Mouse (Mus musculus) limb, embryonic 12.5 days (tissue): Measurements from ENCODE around the gene Wdr38. TPM values are rescaled to one million over a fixed set of nuclear protein-coding genes. Genes with fewer than 3 reads are reported as not detected.
A peak's percentile ranks its signal among the peaks of the same experiment; 100 is the strongest.

Experiments
- ATAC-seq: fragments of 200-750 bp; cut with Nextera tagmentation; 2 replicates; pipeline ENCODE4 v1.8.0; 2017; ENCODE audit warnings: low read depth, moderate TSS enrichment; ENCODE audit not compliant: insufficient number of reproducible peaks, insufficient read depth, low FRiP score, low TSS enrichment
- H3K27ac ChIP-seq: fragments of 300-500 bp; sonication (generic); 2 replicates; pipeline ENCODE4 v1.5.1; 2016; ENCODE audit warnings: mild to moderate bottlenecking, moderate library complexity
- H3K27me3 ChIP-seq: fragments of 300-500 bp; sonication (generic); 2 replicates; pipeline ENCODE4 v1.6.1; 2016; ENCODE audit warnings: mild to moderate bottlenecking, moderate library complexity
- H3K36me3 ChIP-seq: fragments of 300-500 bp; sonication (generic); 2 replicates; pipeline ENCODE4 v1.6.1; 2016; ENCODE audit warnings: mild to moderate bottlenecking, moderate library complexity
- H3K4me1 ChIP-seq: fragments of 300-500 bp; sonication (generic); replicated peaks from 2 replicates; pipeline ENCODE4 v1.6.1; 2016
- H3K4me2 ChIP-seq: fragments of 300-500 bp; sonication (generic); 2 replicates; pipeline ENCODE4 v1.6.1; 2016; ENCODE audit warnings: mild to moderate bottlenecking, moderate library complexity
- H3K4me3 ChIP-seq: fragments of 300-500 bp; sonication (generic); replicated peaks from 2 replicates; pipeline ENCODE4 v1.5.1; 2016; ENCODE audit warnings: mild to moderate bottlenecking
- H3K9ac ChIP-seq: fragments of 300-500 bp; sonication (generic); replicated peaks from 2 replicates; pipeline ENCODE4 v1.6.1; 2016; ENCODE audit warnings: mild to moderate bottlenecking, moderate library complexity
- H3K9me3 ChIP-seq: fragments of 300-500 bp; sonication (generic); 2 replicates; pipeline ENCODE4 v1.6.1; 2016; ENCODE audit warnings: mild to moderate bottlenecking, moderate library complexity
- WGBS: fragments of 180-500 bp; shearing (Covaris S2); methylation state at CpG from one replicate; pipeline ENCODE4 v1.1.7; 2016; 5-methylcytosine and 5-hydroxymethylcytosine counted together
- polyA plus RNA-seq: library from polyadenylated mRNA; unstranded; fragments of >200 nt; fragmentation: Nextera tagmentation; extraction: Ambion mirVana; gene quantifications from 2 replicates; pipeline ENCODE4 v1.2.1, GENCODE M21; 2016

Gene Wdr38
- 1.4 and 1.8 TPM in 2 replicates for polyA plus RNA-seq

- Histone ChIP-seq H3K9ac (peak within 1 kb of the TSS; percentile 46), H3K4me3 (peak within 1 kb of the TSS; percentile 39), H3K27ac (peak within 1 kb of the TSS; percentile 41; the same call in 1 of the 2 replicates), H3K4me2 (peak within 1 kb of the TSS; percentile 59), H3K9me3 (no peaks in the 10 kb centered on the region), H3K27me3 (peaks cover 7% of the 10 kb centered on the region; the same call in 1 of the 2 replicates), H3K36me3 (peaks cover 37% of the 10 kb centered on the region), H3K4me1 (peaks cover 12% of the 10 kb centered on the region)
- WGBS = 15% methylated on average over 33 of the region's 33 CpGs
- ATAC-seq = peak; percentile 90
Observed at GRCm38 (mm10) chr2:38997386-38998374, at the start of gene Wdr38. TSS of gene Wdr38 (plus strand) at chr2:38997476.

GRCm38 (mm10) chr2:38947566-38947965 is 49.7 kb upstream of the Wdr38 start:
- H3K27me3 ChIP-seq = no peaks in the 10 kb centered on the region
- ATAC-seq = no peak
- WGBS = 68% methylated on average over 7 of the region's 7 CpGs
- no peaks in the 10 kb centered on the region for H3K9me3 ChIP-seq
- H3K9ac ChIP-seq = no peak overlapping the region
- 0 out of 2 replicates have a peak overlapping the region, but pooled peaks have one; percentile 25 for H3K27ac ChIP-seq
- H3K36me3 ChIP-seq = no peaks in the 10 kb centered on the region
- no peaks in the 10 kb centered on the region for H3K4me1 ChIP-seq
- H3K4me3 ChIP-seq = no peak overlapping the region
- H3K4me2 ChIP-seq = no peak overlapping the region

GRCm38 (mm10) chr2:38950281-38950719 is 47.0 kb upstream of the Wdr38 start:
- Histone ChIP-seq H3K4me2 (no peak overlapping the region), H3K27ac (no peak overlapping the region; the same call in 1 of the 2 replicates), H3K9me3 (no peaks in the 10 kb centered on the region), H3K4me3 (no peak overlapping the region), H3K36me3 (no peaks in the 10 kb centered on the region), H3K27me3 (no peaks in the 10 kb centered on the region), H3K9ac (no peak overlapping the region), H3K4me1 (no peaks in the 10 kb centered on the region)
- ATAC-seq = no peak
- 87% methylated on average over 7 of the region's 7 CpGs for WGBS

- WGBS = 64% methylated on average over 5 of the region's 5 CpGs
- no peak overlapping the region for H3K4me3 ChIP-seq
- H3K9me3 ChIP-seq = no peaks in the 10 kb centered on the region
- no peaks in the 10 kb centered on the region for H3K27me3 ChIP-seq
- no peak overlapping the region for H3K27ac ChIP-seq
- no peaks in the 10 kb centered on the region for H3K36me3 ChIP-seq
- no peak overlapping the region for H3K9ac ChIP-seq
- no peak for ATAC-seq
- no peak overlapping the region for H3K4me2 ChIP-seq
- no peaks in the 10 kb centered on the region for H3K4me1 ChIP-seq
Observed at GRCm38 (mm10) chr2:38953152-38953883, 44.0 kb upstream of the Wdr38 start.

GRCm38 (mm10) chr2:38956062-38956461 is 41.2 kb upstream of the Wdr38 start:
- Histone ChIP-seq H3K36me3 (no peaks in the 10 kb centered on the region), H3K9ac (no peak overlapping the region), H3K4me2 (no peak overlapping the region), H3K9me3 (no peaks in the 10 kb centered on the region), H3K27me3 (no peaks in the 10 kb centered on the region), H3K4me3 (no peak overlapping the region), H3K27ac (no peak overlapping the region), H3K4me1 (no peaks in the 10 kb centered on the region)
- WGBS = 58% methylated on average over 2 of the region's 2 CpGs
- ATAC-seq = no peak

- Histone ChIP-seq H3K4me2 (no peak overlapping the region), H3K27me3 (no peaks in the 10 kb centered on the region), H3K36me3 (no peaks in the 10 kb centered on the region), H3K9ac (no peak overlapping the region), H3K27ac (no peak overlapping the region), H3K9me3 (no peaks in the 10 kb centered on the region), H3K4me1 (no peaks in the 10 kb centered on the region), H3K4me3 (no peak overlapping the region)
- 82% methylated on average over 5 of the region's 5 CpGs for WGBS
- ATAC-seq = no peak
Observed at GRCm38 (mm10) chr2:38957671-38958223, 39.5 kb upstream of the Wdr38 start.

GRCm38 (mm10) chr2:38964198-38964597 is 33.1 kb upstream of the Wdr38 start:
- no peak overlapping the region for H3K27ac ChIP-seq
- H3K9me3 ChIP-seq = no peaks in the 10 kb centered on the region
- H3K27me3 ChIP-seq = no peaks in the 10 kb centered on the region
- no peak overlapping the region for H3K9ac ChIP-seq
- H3K36me3 ChIP-seq = no peaks in the 10 kb centered on the region
- H3K4me3 ChIP-seq = no peak overlapping the region
- no peaks in the 10 kb centered on the region for H3K4me1 ChIP-seq
- no peak overlapping the region for H3K4me2 ChIP-seq
- peak; percentile 42; the same call in 1 of the 2 replicates for ATAC-seq
- 25% methylated on average over 4 of the region's 4 CpGs for WGBS

GRCm38 (mm10) chr2:38969650-38970049 is 27.6 kb upstream of the Wdr38 start:
- Histone ChIP-seq H3K27ac (no peak overlapping the region), H3K9me3 (no peaks in the 10 kb centered on the region), H3K4me3 (no peak overlapping the region), H3K27me3 (no peaks in the 10 kb centered on the region), H3K36me3 (no peaks in the 10 kb centered on the region), H3K9ac (no peak overlapping the region), H3K4me2 (no peak overlapping the region), H3K4me1 (no peaks in the 10 kb centered on the region)
- no peak for ATAC-seq
- 91% methylated on average over 2 of the region's 2 CpGs for WGBS

GRCm38 (mm10) chr2:38970057-38970456 is 27.2 kb upstream of the Wdr38 start:
- H3K4me3 ChIP-seq = no peak overlapping the region
- 83% methylated on average over 5 of the region's 5 CpGs for WGBS
- H3K4me2 ChIP-seq = no peak overlapping the region
- H3K9ac ChIP-seq = no peak overlapping the region
- no peaks in the 10 kb centered on the region for H3K27me3 ChIP-seq
- no peak for ATAC-seq
- H3K4me1 ChIP-seq = no peaks in the 10 kb centered on the region
- H3K9me3 ChIP-seq = no peaks in the 10 kb centered on the region
- no peaks in the 10 kb centered on the region for H3K36me3 ChIP-seq
- no peak overlapping the region for H3K27ac ChIP-seq

- Histone ChIP-seq H3K9me3 (no peaks in the 10 kb centered on the region), H3K27ac (no peak overlapping the region), H3K9ac (no peak overlapping the region), H3K4me1 (no peaks in the 10 kb centered on the region), H3K27me3 (no peaks in the 10 kb centered on the region), H3K36me3 (no peaks in the 10 kb centered on the region), H3K4me3 (no peak overlapping the region), H3K4me2 (no peak overlapping the region)
- no peak for ATAC-seq
- WGBS = 39% methylated on average over 2 of the region's 2 CpGs
Observed at GRCm38 (mm10) chr2:38973223-38973622, 24.1 kb upstream of the Wdr38 start.

GRCm38 (mm10) chr2:38973701-38974100 is 23.6 kb upstream of the Wdr38 start:
- H3K36me3 ChIP-seq = no peaks in the 10 kb centered on the region
- H3K27me3 ChIP-seq = no peaks in the 10 kb centered on the region
- H3K4me1 ChIP-seq = no peaks in the 10 kb centered on the region
- no peak overlapping the region for H3K4me3 ChIP-seq
- no peak overlapping the region for H3K27ac ChIP-seq
- H3K9ac ChIP-seq = no peak overlapping the region
- no peak overlapping the region for H3K4me2 ChIP-seq
- ATAC-seq = no peak
- no peaks in the 10 kb centered on the region for H3K9me3 ChIP-seq
- WGBS = 82% methylated on average over 7 of the region's 7 CpGs
